Mouse (Mus musculus) bone marrow, adult 2 months (tissue): ENCODE data around the gene Cubn. TPM values are rescaled to one million over a fixed set of nuclear protein-coding genes. Genes with fewer than 3 reads are reported as not detected.

Experiments
- H3K27ac ChIP-seq: fragments of 200-500 bp; 2 replicates; pipeline ENCODE4 v1.5.1; 2012; ENCODE audit warnings: low read depth, mild to moderate bottlenecking, control low read depth, inconsistent platforms, low read length; ENCODE audit not compliant: control insufficient read depth, poor library complexity, insufficient read depth
- H3K4me1 ChIP-seq: fragments of 200-500 bp; 2 replicates; pipeline ENCODE4 v1.6.1; 2011; ENCODE audit warnings: low read length; ENCODE audit not compliant: control insufficient read depth, insufficient read depth
- H3K4me3 ChIP-seq: fragments of 200-500 bp; replicated peaks from 2 replicates; pipeline ENCODE3; 2011; ENCODE audit warnings: mild to moderate bottlenecking, low read depth, low read length, control low read depth; ENCODE audit not compliant: control insufficient read depth
- CTCF ChIP-seq: fragments of 200-500 bp; IDR thresholded peaks from 2 replicates; pipeline ENCODE4 v1.5.1; 2011; ENCODE audit warnings: low read length, control low read depth; ENCODE audit not compliant: control insufficient read depth, insufficient read depth
- POLR2A ChIP-seq: fragments of 200-500 bp; IDR thresholded peaks from 2 replicates; pipeline ENCODE4 v1.6.1; 2011; ENCODE audit warnings: low read depth, mild to moderate bottlenecking, control low read depth, low read length, borderline replicate concordance; ENCODE audit not compliant: control insufficient read depth
- WGBS: fragments of 180-500 bp; shearing (Covaris S2); methylation state at CpG from one replicate; pipeline ENCODE4 v1.1.7; 2018; 5-methylcytosine and 5-hydroxymethylcytosine counted together
- polyA plus RNA-seq: library from polyadenylated mRNA; stranded (reverse); fragments of >200 nt; gene quantifications from 2 replicates; pipeline ENCODE4 v1.2.4, GENCODE M21; 2011; ENCODE audit warnings: low replicate concordance; ENCODE audit not compliant: missing spikeins, insufficient read depth, insufficient read length

Cubn gene
- polyA plus RNA-seq, 1 experiment: 0.30 TPM

DNA sequence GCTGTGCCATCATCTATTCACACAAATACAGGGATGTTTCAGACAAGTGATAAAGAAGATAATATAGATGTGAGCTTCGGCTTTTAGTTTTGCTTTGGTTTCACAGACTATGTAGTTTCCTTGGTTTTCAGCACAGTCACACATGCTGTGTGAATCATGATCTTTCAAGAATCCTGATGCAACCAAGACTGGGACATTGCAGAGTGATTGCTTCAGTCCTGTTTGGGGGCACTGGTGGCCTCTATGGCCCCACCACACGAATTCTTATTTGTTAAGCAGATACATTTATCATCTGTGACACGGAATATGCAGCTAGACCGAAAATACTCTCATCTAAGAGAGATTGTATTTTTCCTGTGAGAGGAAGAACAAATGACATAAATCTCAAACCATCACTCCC lies 156.2 kb downstream of the Cubn start:
- no peak overlapping the region for H3K27ac ChIP-seq
- TF ChIP-seq POLR2A (no peak), CTCF (no peak)
- no peaks in the 10 kb centered on the region for H3K4me1 ChIP-seq
- 73% methylated on average over 4 of the region's 4 CpGs for WGBS
- no peak overlapping the region for H3K4me3 ChIP-seq

GRCm38 (mm10) chr2:13329754-13330417 lies 161.7 kb downstream of the Cubn start:
- Histone ChIP-seq H3K4me3 (no peak overlapping the region), H3K27ac (no peak overlapping the region), H3K4me1 (no peaks in the 10 kb centered on the region)
- 29% methylated on average over 4 of the region's 4 CpGs for WGBS
- no peak for TF ChIP-seq POLR2A
- no peak for TF ChIP-seq CTCF

- no peaks in the 10 kb centered on the region for H3K4me1 ChIP-seq
- 78% methylated on average over 3 of the region's 3 CpGs for WGBS
- H3K4me3 ChIP-seq: no peak overlapping the region
- TF ChIP-seq CTCF (no peak), POLR2A (no peak)
- no peak overlapping the region for H3K27ac ChIP-seq
These were observed 188.2 kb downstream of the Cubn start for GRCm38 (mm10) chr2:13303376-13303775.

GRCm38 (mm10) chr2:13299031-13299430 lies 192.6 kb downstream of the Cubn start:
- H3K4me3 ChIP-seq: no peak overlapping the region
- no peak overlapping the region for H3K27ac ChIP-seq
- WGBS: 13% methylated on average over 3 of the region's 3 CpGs
- TF ChIP-seq CTCF: no peak
- no peak for TF ChIP-seq POLR2A
- no peaks in the 10 kb centered on the region for H3K4me1 ChIP-seq

GRCm38 (mm10) chr2:13297733-13298132 lies 193.9 kb downstream of the Cubn start:
- TF ChIP-seq CTCF: no peak
- no peak for TF ChIP-seq POLR2A
- H3K27ac ChIP-seq: no peak overlapping the region
- WGBS: 54% methylated on average over 5 of the region's 5 CpGs
- no peaks in the 10 kb centered on the region for H3K4me1 ChIP-seq
- H3K4me3 ChIP-seq: no peak overlapping the region

GRCm38 (mm10) chr2:13290661-13291060 lies 201.0 kb downstream of the Cubn start:
- H3K27ac ChIP-seq: no peak overlapping the region
- H3K4me3 ChIP-seq: no peak overlapping the region
- no peaks in the 10 kb centered on the region for H3K4me1 ChIP-seq
- 0% methylated on average over 1 of the region's 1 CpGs for WGBS
- no peak for TF ChIP-seq CTCF
- TF ChIP-seq POLR2A: no peak

- H3K4me1 ChIP-seq: no peaks in the 10 kb centered on the region
- H3K4me3 ChIP-seq: no peak overlapping the region
- 69% methylated on average over 3 of the region's 3 CpGs for WGBS
- H3K27ac ChIP-seq: no peak overlapping the region
- no peak for TF ChIP-seq POLR2A
- no peak for TF ChIP-seq CTCF
These were observed 201.5 kb downstream of the Cubn start for GRCm38 (mm10) chr2:13290070-13290469.

DNA sequence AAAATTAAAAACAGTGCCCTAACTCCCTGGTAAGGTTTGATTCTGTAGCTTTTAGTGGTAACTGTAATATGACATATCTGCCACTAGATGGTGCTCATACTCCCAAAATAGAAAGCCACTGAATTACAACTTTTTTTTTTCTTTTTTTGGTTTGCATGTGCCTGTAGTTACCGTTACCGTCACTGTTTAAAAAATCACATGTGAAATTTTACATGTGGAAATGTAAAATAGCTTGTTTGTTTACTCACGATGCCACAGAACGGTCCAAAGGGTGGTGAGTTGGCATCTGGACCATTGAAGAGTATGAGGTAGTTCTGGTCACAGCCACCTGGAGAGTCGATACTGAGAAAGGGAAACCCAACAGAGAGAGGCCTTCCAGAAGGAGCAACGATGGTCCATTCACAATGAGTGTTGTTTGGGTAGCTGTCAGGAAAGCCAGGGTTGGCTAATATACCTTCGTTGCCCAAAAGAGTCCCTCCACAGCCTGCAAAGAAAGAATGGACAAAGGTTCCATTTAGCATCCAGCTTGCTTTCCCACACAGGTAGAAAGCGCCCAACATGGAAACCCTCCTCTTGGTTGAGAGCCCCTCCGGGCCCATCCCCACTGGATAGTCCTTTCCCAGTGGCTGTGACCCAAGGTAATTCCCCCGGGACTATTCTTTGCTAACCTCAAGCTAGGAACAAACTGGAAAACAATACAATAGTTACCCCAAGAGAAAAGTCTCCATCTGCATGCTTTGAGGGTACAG lies 213.3 kb downstream of the Cubn start:
- Histone ChIP-seq H3K27ac (no peak overlapping the region), H3K4me1 (no peaks in the 10 kb centered on the region; the same call in 1 of the 2 replicates), H3K4me3 (no peak overlapping the region)
- TF ChIP-seq POLR2A: no peak
- 0 out of 2 replicates have a peak, but pooled peaks have one; percentile 35 for TF ChIP-seq CTCF
- WGBS: 53% methylated on average over 10 of the region's 10 CpGs
